Mouse (Mus musculus) fat pad, adult 2 months (tissue): ENCODE results near the gene Scg3.
"Not testable (repeated sequence)": the region's sequence is repeated elsewhere in the genome, so short reads cannot be mapped to it uniquely, and the experiment has no call there.

Experiments
- DNase-seq: peaks from one replicate; pipeline ENCODE4 v3.0.0-alpha.2; 2011; ENCODE audit warnings: low read depth, low spot score; ENCODE audit errors: extremely low read depth

Gene Scg3

GRCm38 (mm10) chr9:75626308-75626604, 57.6 kb downstream of the Scg3 start:
- no peak for DNase-seq

DNA sequence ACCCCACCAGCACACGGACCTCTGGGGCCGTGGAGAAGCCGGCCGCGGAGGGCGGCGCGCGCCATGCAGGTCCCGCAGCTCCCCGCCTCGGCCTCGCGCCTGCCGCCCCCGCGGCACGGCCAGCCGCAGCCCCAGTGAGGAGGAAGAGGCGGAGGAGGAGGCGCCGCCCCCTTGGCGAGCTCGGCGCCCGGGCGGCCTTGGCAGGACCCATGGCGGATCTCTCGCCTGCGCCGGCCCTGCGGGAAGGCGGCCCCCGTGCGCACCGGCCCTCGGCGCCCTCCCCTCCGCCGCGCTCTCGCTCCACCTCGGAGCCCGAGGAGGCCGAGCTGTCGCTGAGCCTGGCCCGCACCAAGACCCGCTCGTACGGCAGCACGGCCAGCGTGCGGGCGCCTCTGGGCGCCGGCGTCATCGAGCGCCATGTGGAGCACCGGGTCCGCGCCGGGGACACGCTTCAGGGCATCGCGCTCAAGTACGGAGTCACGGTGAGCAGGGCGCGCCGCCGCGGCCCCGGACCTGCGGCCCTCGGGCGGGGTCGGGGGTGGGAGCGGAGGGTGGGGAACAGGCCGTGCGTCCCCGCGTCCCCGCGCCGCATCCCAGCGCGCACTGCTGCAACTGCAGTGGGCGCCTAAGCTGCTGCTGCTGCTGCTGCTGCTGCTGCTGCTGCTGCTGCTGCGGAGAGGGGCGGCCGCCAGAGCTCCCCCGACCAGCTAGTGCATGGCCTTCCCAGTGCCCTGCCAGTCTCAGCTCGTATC, 58.1 kb downstream of the Scg3 start, which contains the start of gene Lysmd2:
Lysmd2 (plus strand) TSS at position 186 of the 752 bp plus-strand sequence.
- no peak for DNase-seq

GRCm38 (mm10) chr9:75624983-75625555, 58.8 kb downstream of the Scg3 start:
- DNase-seq, result no peak

- no peak for DNase-seq
Measured at GRCm38 (mm10) chr9:75621428-75621827, 62.4 kb downstream of the Scg3 start.

- DNase-seq, result not testable (repeated sequence)
Measured at GRCm38 (mm10) chr9:75619761-75620160, 64.1 kb downstream of the Scg3 start.

DNA sequence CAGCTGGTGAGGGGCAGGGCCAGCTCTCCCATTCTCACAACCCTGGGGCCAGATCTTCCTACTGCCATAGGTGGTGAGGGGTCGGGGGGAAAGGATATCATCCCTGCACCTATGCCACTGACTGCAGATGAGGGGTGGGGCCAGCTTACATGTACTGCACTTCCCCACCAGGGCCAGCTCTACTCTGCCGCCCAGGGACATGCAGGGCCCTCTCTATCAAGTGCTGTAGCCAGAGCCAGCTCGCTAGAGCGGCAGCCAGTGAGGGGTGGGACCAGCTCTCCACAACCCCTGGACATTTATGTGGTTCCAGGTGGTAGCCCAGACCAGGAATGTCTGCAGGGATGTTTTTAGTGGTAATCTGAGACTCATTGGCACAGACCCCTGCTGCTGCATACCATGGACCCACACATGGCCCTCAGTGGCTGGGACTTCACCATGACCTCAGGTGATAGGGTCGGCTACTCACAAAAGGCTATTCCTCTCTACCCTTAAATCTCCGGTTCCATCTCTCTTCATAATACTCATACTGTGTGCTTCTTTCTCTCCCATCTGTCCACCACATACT, 64.9 kb downstream of the Scg3 start:
- DNase-seq, result no peak

GRCm38 (mm10) chr9:75616560-75616959, 67.3 kb downstream of the Scg3 start:
- DNase-seq, result no peak

DNA sequence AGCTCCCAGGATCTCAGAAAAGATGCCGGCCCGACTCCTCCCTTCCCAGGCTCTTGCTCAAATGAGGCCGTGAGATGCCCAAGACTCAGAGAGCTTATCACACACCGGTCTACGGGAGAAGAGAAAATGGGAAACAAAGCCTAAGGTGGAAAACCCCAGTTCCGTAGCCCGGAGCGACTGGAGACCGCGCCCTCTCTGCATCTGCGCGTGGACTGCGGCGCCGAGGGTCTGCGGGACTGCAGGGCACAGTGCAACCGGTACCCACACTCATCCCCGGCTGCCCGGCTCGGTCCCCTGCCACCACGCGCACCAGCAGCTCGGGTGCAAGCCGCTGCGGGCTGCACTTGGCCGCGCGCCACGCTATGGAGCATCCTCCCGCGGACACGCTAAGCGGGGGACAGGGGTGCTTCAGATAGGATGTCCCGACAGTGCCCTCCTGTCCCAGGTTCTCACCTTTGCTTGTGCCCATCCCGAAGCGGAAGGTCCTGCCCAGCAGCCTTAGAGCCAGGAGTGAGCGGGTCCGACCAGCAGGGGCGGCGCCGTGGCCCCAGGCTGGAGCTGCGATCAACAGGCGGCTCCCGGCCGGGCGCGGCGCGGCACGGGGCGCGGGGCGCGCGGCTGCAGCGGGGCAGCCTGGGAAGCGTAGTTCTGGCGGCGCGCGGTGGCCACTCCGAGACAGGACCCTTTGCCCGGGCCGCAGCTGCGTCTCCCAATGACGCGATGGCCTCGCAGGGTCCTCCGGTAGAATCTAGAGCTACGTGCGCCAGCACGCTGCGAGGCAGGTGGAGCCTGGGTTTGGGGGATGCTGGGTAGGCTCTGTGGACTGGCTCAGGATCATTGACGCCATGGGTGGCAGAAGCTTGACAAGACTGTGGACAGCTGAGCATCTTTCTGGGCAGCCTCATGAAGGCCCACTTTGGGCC, 73.0 kb downstream of the Scg3 start, which contains the start of gene Tmod2:
Tmod2 (minus strand) TSS at position 755 of the 923 bp plus-strand sequence.
- DNase-seq, result no peak

DNA sequence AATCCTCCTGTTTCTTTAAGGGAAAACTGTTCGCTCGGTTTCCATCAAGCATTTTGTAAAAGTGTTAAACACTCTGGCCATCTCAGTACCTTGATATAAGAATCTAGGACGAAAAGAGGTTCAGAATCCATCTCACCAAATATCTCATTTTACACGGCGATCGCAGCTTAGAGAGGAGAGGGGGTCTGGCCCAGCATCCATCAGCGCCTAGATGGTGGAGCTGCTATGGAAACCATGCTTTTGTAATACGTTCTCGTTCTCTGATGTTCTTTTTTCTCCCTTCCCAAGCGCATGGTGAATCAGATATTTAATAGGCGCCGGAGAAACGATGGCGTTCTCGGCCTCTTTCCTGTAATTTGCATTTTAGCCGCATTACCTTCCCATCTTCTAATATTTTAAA, 73.9 kb downstream of the Scg3 start:
- DNase-seq, result no peak

- no peak for DNase-seq
Measured at GRCm38 (mm10) chr9:75609505-75609904, 74.4 kb downstream of the Scg3 start.

DNA sequence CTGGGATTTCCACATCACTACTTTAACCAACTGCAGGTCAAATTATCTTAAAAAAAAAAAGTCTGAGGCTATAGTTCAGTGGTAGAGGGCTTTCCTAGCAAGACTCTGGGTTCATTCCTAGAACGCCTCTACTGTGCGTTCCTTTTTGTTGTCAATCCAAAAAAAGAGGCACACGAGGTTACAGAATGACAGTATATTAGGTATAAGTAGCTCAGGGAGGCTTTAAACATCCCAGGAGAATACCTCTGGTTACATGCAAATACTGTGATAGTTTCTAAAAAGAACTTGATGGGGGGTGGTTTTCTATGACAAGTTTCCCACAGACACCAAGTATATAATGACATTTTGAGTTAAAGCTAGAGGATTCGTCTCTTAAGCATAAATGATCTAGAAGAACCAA, 76.4 kb downstream of the Scg3 start:
- DNase-seq, result no peak

DNA sequence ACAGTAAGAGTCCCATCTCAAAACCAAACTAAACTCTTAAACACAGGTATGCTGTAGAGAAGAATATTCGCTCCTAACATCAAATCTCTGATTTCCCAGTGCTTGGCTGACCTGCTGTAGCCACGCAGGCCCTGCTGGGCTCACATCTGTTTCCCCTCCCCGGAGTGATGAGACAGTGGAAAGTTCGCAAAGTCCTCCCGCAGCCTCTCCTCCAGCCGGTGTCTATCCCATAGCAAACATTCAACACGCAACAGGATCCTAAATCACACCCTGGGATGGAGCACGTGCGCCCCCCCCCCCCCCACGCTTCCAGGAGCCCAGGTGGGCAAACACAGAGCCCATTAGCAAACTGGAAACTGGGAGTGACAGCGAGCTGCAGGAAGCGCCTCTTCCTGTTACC, 82.3 kb downstream of the Scg3 start:
- no peak for DNase-seq

GRCm38 (mm10) chr9:75600166-75600934, 83.5 kb downstream of the Scg3 start:
- DNase-seq, result no peak

DNA sequence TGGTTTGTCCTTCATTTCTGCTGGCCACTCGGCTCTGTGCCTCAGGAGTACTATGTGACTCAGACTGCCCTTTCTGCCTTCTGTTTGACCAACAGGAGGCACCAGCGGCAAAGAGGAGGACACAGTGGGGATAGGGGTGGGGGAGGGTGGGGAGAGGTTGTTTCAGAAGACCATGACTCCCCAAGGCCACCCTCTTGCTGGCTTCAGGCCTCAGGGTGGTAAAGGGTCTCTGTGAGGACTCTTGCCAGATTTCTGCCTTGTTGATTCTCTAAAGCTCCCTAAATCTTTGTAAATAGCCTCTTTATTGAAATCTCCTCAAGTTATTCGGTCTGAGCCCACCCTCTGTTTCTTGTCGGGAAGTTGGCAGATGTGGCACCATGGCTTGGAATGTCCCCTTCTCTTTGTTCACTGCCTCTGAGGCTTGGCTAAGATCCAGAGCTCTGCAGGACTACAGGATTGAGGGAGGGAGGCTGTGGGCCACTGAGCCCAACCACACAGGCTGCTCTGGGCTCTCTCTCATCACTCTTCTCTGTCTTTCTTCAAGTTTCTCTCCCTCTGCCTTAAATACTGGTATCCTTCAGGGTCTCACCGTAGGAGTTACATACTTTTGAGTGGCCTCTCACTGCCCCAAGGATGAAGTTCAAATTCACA, 84.5 kb downstream of the Scg3 start:
- DNase-seq, result no peak

DNA sequence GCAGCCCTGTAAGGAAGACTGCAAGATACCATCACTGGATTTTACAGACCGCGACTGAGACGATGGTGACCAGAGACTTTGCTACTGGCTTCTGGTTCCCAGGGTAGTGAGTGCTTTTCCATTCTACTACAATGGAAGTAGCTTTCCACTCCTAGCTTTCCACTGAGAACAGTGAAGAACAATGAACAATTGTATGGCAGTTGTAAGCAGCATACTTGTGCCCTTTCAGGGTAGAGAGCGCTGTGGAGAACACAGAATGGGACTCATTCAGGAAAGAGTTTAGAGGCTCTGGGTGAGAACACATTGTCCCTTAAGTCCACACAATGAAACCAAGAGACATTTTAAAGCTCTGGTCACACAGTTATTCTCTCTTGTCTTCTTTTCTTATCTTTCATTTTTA, 86.3 kb downstream of the Scg3 start:
- no peak for DNase-seq

DNA sequence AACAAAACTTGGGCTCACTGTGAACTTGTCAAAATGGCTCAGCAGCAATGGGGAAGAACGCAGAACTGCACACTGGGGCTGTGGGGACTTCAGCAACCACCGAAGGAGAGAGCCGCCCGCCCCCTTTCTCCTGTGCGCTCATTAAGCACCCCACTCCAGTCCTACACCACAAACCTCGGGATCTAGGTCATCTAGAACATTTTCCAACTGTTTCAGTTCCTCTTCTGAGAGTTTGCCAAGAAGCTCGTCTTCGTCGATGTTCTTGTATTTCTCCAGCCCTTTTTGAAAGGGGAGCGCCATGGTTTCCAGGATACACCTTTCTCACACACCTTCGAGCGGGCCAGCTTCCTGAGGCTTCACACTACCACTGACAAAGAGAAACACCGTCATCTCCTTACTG, 86.8 kb downstream of the Scg3 start:
- DNase-seq, result no peak

- DNase-seq, result no peak
Measured at GRCm38 (mm10) chr9:75593481-75593880, 90.4 kb downstream of the Scg3 start.
